Mouse (Mus musculus) lung, postnatal 0 days (tissue): ENCODE results near the gene Agpat2. TPM values are rescaled to one million over a fixed set of nuclear protein-coding genes. Genes with fewer than 3 reads are reported as not detected.

Experiments
- ATAC-seq: fragments of 200-750 bp; cut with Nextera tagmentation; 2 replicates; pipeline ENCODE4 v1.8.0; 2017; ENCODE audit warnings: moderate library complexity
- DNase-seq: peaks from one replicate; pipeline ENCODE4 v3.0.0-alpha.2; 2016; ENCODE audit warnings: low spot score
- H3K27ac ChIP-seq: fragments of 300-500 bp; sonication (generic); 2 replicates; pipeline ENCODE4 v1.5.1; 2014; ENCODE audit warnings: antibody characterized with exemption, mild to moderate bottlenecking, low read length, mixed read lengths
- H3K27me3 ChIP-seq: fragments of 300-500 bp; sonication (generic); replicated peaks from 2 replicates; pipeline ENCODE4 v1.6.1; 2014; ENCODE audit warnings: low read length, mixed read lengths; ENCODE audit not compliant: insufficient read depth
- H3K36me3 ChIP-seq: fragments of 300-500 bp; sonication (generic); 2 replicates; pipeline ENCODE4 v1.6.1; 2014; ENCODE audit warnings: low read length, mixed read lengths; ENCODE audit not compliant: insufficient read depth
- H3K4me1 ChIP-seq: fragments of 300-500 bp; sonication (generic); 2 replicates; pipeline ENCODE4 v1.6.1; 2014; ENCODE audit warnings: antibody characterized with exemption, low read depth, low read length, mixed read lengths; ENCODE audit not compliant: insufficient read depth
- H3K4me2 ChIP-seq: fragments of 300-500 bp; sonication (generic); replicated peaks from 2 replicates; pipeline ENCODE4 v1.6.1; 2014; ENCODE audit warnings: low read depth, mild to moderate bottlenecking, low read length, moderate library complexity, mixed read lengths
- H3K4me3 ChIP-seq: fragments of 300-500 bp; sonication (generic); 2 replicates; pipeline ENCODE4 v1.5.1; 2014; ENCODE audit warnings: low read depth, low read length
- H3K9ac ChIP-seq: fragments of 300-500 bp; sonication (generic); replicated peaks from 2 replicates; pipeline ENCODE4 v1.6.1; 2014; ENCODE audit warnings: low read depth, mild to moderate bottlenecking
- H3K9me3 ChIP-seq: fragments of 300-500 bp; sonication (generic); 2 replicates; pipeline ENCODE4 v1.6.1; 2016; ENCODE audit warnings: low read length, mixed read lengths
- CTCF ChIP-seq: IDR thresholded peaks from 2 replicates; pipeline ENCODE4 v1.5.1; 2016; ENCODE audit warnings: antibody characterized with exemption, mild to moderate bottlenecking
- EP300 ChIP-seq: IDR thresholded peaks from 2 replicates; pipeline ENCODE4 v1.6.1; 2016; ENCODE audit warnings: antibody characterized with exemption, mild to moderate bottlenecking, control low read depth
- WGBS: fragments of 180-500 bp; shearing (Covaris S2); extraction: QIAGEN DNeasy Blood & Tissue Kit; methylation state at CpG from one replicate; pipeline ENCODE4 v1.1.7; 2014; 5-methylcytosine and 5-hydroxymethylcytosine counted together
- polyA plus RNA-seq: library from polyadenylated mRNA; unstranded; fragments of >200 nt; fragmentation: Nextera tagmentation; extraction: Ambion mirVana; gene quantifications from 2 replicates; pipeline ENCODE4 v1.2.1, GENCODE M21; 2015

Agpat2 gene
- polyA plus RNA-seq, 1 experiment from 2014 or later = 72.8 TPM

DNA sequence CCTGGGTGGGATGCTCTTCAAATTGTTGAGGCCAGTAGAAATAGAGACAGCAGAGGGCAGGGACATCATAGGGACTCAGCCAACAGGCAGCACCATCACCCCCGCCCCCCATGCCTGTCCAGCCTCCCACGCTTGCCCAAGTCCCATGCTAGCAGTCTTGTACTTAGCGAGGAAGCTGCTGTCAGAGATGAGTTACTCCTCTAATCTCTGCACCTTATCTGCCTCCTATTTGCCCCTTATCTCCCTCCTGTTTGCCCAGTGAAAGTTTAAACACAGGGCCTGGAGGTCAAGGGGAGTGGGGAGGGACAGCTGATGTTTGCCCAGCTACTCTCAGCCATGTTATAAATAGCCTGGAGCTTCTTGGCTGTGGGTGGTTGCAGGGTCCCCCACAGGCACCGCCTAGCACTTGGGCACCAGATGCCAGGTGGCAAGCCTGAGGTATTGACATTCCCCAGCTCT lies 47.7 kb downstream of the Agpat2 start:
- Histone ChIP-seq H3K4me3 (no peak overlapping the region), H3K9ac (no peak overlapping the region), H3K4me1 (peaks cover 45% of the 10 kb centered on the region), H3K27ac (peak overlapping the region; percentile 21; the same call in 1 of the 2 replicates), H3K9me3 (no peaks in the 10 kb centered on the region), H3K4me2 (no peak overlapping the region), H3K36me3 (no peaks in the 10 kb centered on the region), H3K27me3 (no peaks in the 10 kb centered on the region)
- TF ChIP-seq EP300 (no peak), CTCF (no peak)
- ATAC-seq (peak; percentile 66), DNase-seq (peak; percentile 47)
- WGBS = 23% methylated on average over 4 of the region's 4 CpGs

DNA sequence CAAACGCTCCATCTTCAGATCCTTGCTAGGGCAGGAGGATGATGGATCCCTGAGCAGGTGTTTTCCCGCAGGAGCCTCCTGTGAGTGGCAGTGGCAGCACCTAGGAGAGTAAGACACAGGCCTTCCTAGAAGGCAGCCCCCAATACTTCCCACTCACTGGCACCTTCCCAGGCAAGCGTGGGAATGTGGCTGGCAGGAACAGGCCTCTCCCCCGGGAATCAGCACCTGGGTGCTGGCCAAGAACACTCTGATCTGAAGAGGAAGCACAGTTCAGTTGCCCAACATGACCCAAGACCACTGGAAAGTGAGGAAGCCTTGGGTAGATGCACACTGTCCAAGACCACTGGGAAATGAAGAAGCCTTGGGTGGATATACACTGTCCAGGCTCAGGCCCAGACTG lies 49.1 kb downstream of the Agpat2 start:
- ATAC-seq (peak; percentile 27; the same call in 1 of the 2 replicates), DNase-seq (peak; percentile 66)
- Histone ChIP-seq H3K27me3 (no peaks in the 10 kb centered on the region), H3K36me3 (no peaks in the 10 kb centered on the region), H3K4me1 (peaks cover 48% of the 10 kb centered on the region), H3K4me3 (no peak overlapping the region), H3K4me2 (no peak overlapping the region), H3K9me3 (no peaks in the 10 kb centered on the region), H3K27ac (no peak overlapping the region), H3K9ac (no peak overlapping the region)
- 41% methylated on average over 4 of the region's 4 CpGs for WGBS
- TF ChIP-seq EP300 (peak; percentile 64), CTCF (no peak)

DNA sequence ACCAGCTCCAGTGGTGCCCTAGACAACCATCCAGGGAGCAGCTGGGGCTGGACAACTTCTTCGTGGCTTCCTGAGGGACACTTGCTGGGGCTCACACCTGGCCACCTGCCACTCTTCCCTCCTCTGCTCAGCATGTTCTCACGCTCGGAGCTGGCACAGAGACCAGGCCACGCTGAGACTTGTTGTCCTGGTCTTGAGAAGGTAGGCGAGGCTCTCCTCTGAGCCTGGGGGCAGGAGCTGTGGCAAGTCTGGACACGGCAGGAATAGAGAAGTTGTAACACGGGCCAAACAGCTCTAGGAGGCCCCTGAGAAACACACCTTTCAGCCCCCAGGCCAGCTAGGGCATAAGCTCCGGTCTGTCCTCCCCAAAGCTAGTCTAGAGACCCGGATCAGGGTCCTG lies 50.3 kb downstream of the Agpat2 start:
- 0 out of 2 replicates have a peak, but pooled peaks have one; percentile 13 for ATAC-seq
- Histone ChIP-seq H3K9ac (no peak overlapping the region), H3K36me3 (no peaks in the 10 kb centered on the region), H3K27ac (no peak overlapping the region), H3K4me3 (no peak overlapping the region), H3K4me2 (no peak overlapping the region), H3K9me3 (no peaks in the 10 kb centered on the region), H3K27me3 (no peaks in the 10 kb centered on the region), H3K4me1 (peaks cover 57% of the 10 kb centered on the region)
- DNase-seq = no peak
- 62% methylated on average over 9 of the region's 9 CpGs for WGBS
- TF ChIP-seq EP300 (no peak), CTCF (no peak)

DNA sequence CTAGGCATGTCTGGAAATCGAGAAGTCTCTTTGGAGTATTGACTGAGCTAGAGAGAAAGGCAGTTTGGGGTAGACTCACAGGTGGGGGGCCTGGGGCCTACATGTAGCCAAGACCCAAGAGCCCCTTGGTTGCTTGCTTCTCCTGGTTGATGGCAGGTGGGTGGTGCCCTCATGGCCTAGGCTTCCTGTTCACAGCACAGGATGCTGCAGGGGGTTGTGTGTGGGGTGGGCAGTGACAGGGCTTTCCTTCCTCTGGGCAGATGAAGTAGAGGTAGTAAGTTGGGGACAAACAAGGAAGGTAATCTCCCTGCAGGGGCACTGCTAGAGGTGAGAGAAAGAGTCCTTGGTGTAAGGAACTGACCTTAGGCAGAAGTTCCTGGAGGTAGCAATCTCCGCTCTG lies 52.2 kb downstream of the Agpat2 start:
- 74% methylated on average over 2 of the region's 2 CpGs for WGBS
- peaks cover 57% of the 10 kb centered on the region for H3K4me1 ChIP-seq
- no peaks in the 10 kb centered on the region for H3K27me3 ChIP-seq
- no peak for ATAC-seq
- no peak overlapping the region for H3K4me3 ChIP-seq
- no peaks in the 10 kb centered on the region for H3K36me3 ChIP-seq
- TF ChIP-seq EP300 = no peak
- TF ChIP-seq CTCF = no peak
- H3K27ac ChIP-seq = no peak overlapping the region
- H3K9ac ChIP-seq = no peak overlapping the region
- H3K4me2 ChIP-seq = no peak overlapping the region
- H3K9me3 ChIP-seq = no peaks in the 10 kb centered on the region
- DNase-seq = no peak

DNA sequence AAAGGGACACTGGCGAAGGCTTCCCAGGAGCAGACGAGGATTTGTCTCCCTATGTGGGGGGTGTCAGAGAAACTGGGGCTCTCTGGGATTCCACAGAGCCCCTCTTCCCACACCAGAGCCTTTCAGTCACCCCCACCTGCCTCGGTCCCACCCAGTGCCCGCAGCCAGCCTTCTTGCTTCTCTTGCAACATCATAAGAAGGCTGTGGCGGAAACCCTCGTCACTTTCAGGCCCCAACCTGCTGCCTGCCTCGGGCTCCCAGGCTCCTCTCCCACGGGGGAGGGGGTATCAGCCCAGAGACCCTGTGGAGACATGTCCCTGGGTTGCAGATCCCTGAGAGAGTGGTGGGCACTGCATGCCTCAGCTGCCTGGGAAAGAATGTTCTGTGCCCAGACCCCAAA lies 52.8 kb downstream of the Agpat2 start:
- no peaks in the 10 kb centered on the region for H3K27me3 ChIP-seq
- DNase-seq (no peak), ATAC-seq (no peak)
- H3K4me3 ChIP-seq = no peak overlapping the region
- TF ChIP-seq EP300 = no peak
- TF ChIP-seq CTCF = no peak
- no peak overlapping the region for H3K27ac ChIP-seq
- no peaks in the 10 kb centered on the region for H3K36me3 ChIP-seq
- H3K4me2 ChIP-seq = no peak overlapping the region
- 66% methylated on average over 8 of the region's 8 CpGs for WGBS
- H3K9ac ChIP-seq = no peak overlapping the region
- H3K9me3 ChIP-seq = no peaks in the 10 kb centered on the region
- peaks cover 51% of the 10 kb centered on the region for H3K4me1 ChIP-seq

DNA sequence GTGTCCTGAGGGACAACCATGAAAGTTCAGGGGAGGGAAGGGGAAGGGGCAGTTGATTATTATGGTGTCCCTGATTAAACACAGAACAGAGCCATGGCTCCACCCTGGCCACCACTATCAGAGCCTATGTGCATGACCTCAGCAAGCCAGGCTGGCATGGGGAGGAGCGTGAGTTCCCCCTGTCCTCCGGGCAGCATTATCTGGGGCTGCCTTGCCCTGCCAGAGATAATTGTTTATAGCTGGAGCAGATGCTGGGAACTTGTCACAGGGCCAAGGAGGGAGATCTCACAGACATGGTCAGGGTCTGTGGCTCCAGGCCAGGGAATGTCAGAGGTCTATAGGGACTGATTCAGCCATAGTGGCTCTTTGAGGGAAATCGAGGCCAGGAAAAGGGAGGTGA lies 53.4 kb downstream of the Agpat2 start:
- Histone ChIP-seq H3K9me3 (no peaks in the 10 kb centered on the region), H3K4me2 (no peak overlapping the region), H3K9ac (no peak overlapping the region), H3K4me1 (peaks cover 48% of the 10 kb centered on the region), H3K27ac (peak overlapping the region; percentile 38; the same call in 1 of the 2 replicates), H3K4me3 (no peak overlapping the region), H3K27me3 (no peaks in the 10 kb centered on the region), H3K36me3 (no peaks in the 10 kb centered on the region)
- 59% methylated on average over 3 of the region's 3 CpGs for WGBS
- TF ChIP-seq EP300 (no peak), CTCF (no peak)
- peak; percentile 27; the same call in 1 of the 2 replicates for ATAC-seq
- no peak for DNase-seq

DNA sequence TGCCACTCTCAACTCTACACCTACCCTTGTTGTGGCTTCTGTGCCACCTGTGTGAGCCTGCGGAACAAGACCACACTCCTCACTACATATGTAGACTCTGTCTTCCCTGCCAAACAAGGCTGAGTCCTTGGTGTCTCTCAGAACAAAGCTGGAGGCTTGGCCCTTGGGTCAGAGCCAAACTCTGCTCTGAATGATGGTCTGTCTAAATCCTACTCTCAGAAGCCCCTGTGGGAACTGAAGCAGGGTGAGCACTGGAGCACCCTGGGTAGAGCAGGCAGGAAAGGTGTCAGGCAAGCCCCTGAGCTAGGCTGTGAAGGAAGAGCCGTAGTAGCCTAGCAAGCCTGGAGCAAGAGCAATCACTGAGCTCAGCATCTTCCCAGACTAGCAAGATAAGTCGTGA lies 54.0 kb downstream of the Agpat2 start:
- no peak overlapping the region for H3K9ac ChIP-seq
- ATAC-seq = peak; percentile 6; the same call in 1 of the 2 replicates
- peak; percentile 28 for DNase-seq

More for the DNA sequence above, 54.0 kb downstream of the Agpat2 start:
- Histone ChIP-seq H3K9me3 (no peaks in the 10 kb centered on the region), H3K27ac (peak overlapping the region; percentile 38; the same call in 1 of the 2 replicates), H3K4me1 (peaks cover 43% of the 10 kb centered on the region), H3K27me3 (no peaks in the 10 kb centered on the region), H3K36me3 (no peaks in the 10 kb centered on the region), H3K4me2 (no peak overlapping the region), H3K4me3 (no peak overlapping the region)
- no peak for TF ChIP-seq CTCF
- no peak for TF ChIP-seq EP300
- 39% methylated on average over 3 of the region's 3 CpGs for WGBS
